Mouse (Mus musculus) urinary bladder, postnatal 10 days (tissue): Measurements from ENCODE around the gene Krt76.

Experiments
- DNase-seq: peaks from one replicate; pipeline ENCODE4 v3.0.0; 2022; ENCODE audit warnings: low spot score

Krt76 gene

GRCm38 (mm10) chr15:101892820-101893219 lies at the start of gene Krt76:
Gene Krt76 (minus strand): TSS chr15:101892920.
- no peak for DNase-seq

GRCm38 (mm10) chr15:101941948-101942347 lies 49.2 kb upstream of the Krt76 start:
- no peak for DNase-seq

GRCm38 (mm10) chr15:101940274-101940829 lies 47.6 kb upstream of the Krt76 start, which contains the start of gene Krt79:
Gene Krt79 (minus strand): TSS chr15:101940324.
- DNase-seq, result no peak

- DNase-seq, result no peak
These were observed 46.0 kb upstream of the Krt76 start for GRCm38 (mm10) chr15:101938600-101939308.

GRCm38 (mm10) chr15:101933024-101933423 lies 40.3 kb upstream of the Krt76 start:
- DNase-seq, result no peak

- no peak for DNase-seq
These were observed 36.9 kb upstream of the Krt76 start for GRCm38 (mm10) chr15:101929666-101930065.

- DNase-seq, result no peak
These were observed 36.4 kb upstream of the Krt76 start for GRCm38 (mm10) chr15:101929087-101929486.

- no peak for DNase-seq
These were observed 34.8 kb upstream of the Krt76 start for GRCm38 (mm10) chr15:101927340-101928080.

GRCm38 (mm10) chr15:101925041-101925440 lies 32.3 kb upstream of the Krt76 start:
- no peak for DNase-seq

- DNase-seq, result no peak
These were observed 31.9 kb upstream of the Krt76 start, which contains the start of gene Krt4 for GRCm38 (mm10) chr15:101924635-101925034. Gene Krt4 (minus strand): TSS chr15:101924735.

GRCm38 (mm10) chr15:101922296-101922695 lies 29.6 kb upstream of the Krt76 start:
- DNase-seq, result no peak

GRCm38 (mm10) chr15:101916072-101916471 lies 23.4 kb upstream of the Krt76 start:
- DNase-seq, result no peak

GRCm38 (mm10) chr15:101904849-101905248 lies 12.1 kb upstream of the Krt76 start:
- no peak for DNase-seq

GRCm38 (mm10) chr15:101902171-101903149 lies 9.7 kb upstream of the Krt76 start:
- DNase-seq, result no peak

- DNase-seq, result no peak
These were observed 2.5 kb upstream of the Krt76 start for GRCm38 (mm10) chr15:101895216-101895615.

- no peak for DNase-seq
These were observed 12.9 kb downstream of the Krt76 start for GRCm38 (mm10) chr15:101879776-101880175.

- no peak for DNase-seq
These were observed 14.7 kb downstream of the Krt76 start for GRCm38 (mm10) chr15:101878041-101878440.

- no peak for DNase-seq
These were observed 18.3 kb downstream of the Krt76 start for GRCm38 (mm10) chr15:101874383-101874782.

- DNase-seq, result no peak
These were observed 19.5 kb downstream of the Krt76 start for GRCm38 (mm10) chr15:101873231-101873630.

- no peak for DNase-seq
These were observed 23.3 kb downstream of the Krt76 start, which contains the start of gene Krt77 for GRCm38 (mm10) chr15:101869431-101869830. Gene Krt77 (minus strand): TSS chr15:101869705.

GRCm38 (mm10) chr15:101866754-101867153 lies 26.0 kb downstream of the Krt76 start:
- no peak for DNase-seq
